ENCODE assay signal across 9 mouse cellular contexts in the genomic region with DNA sequence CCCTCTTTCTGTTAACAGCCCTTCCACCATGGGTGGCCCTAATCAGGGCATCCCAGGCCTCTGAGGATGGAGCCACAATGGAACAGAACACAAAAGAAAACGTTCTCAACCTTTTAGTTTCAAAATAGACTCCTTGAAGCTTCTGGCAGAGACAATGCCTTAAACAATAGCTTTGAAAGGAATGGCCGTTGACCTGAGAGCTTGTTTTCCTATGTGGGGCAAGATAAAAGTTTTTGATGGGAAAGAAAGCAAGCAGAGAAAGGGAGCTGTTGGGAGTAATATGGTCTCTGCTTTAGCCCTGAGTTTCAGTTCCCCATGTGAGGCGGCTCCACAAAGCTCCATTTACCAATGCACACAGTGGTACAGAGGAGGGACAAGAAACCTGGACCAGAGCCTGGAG.
"Had no signal": no experiment of that assay in that cellular context is flagged by ENCODE, and none has a peak within 500 bp of the region (broad histone marks: within the 10 kb centered on the region; RNA-seq: fewer than 3 reads in every experiment).

No protein-coding gene starts in this region.

- DNase-seq: kidney, postnatal 10 days; lung, adult 2 months; lung, postnatal 4 days; right cerebral cortex, adult 18-20 months; spleen, adult 18-20 months; thymus, adult 2 months; thymus, postnatal 25 days had no signal

- ATAC-seq: lung, postnatal 0 days; midbrain, embryonic 16.5 days had no signal
